Mouse (Mus musculus) ovary, adult 10 weeks (tissue): ENCODE measurements around the gene Dcaf11. TPM values are rescaled to one million over a fixed set of nuclear protein-coding genes. Genes with fewer than 3 reads are reported as not detected.

Source experiments
- polyA plus RNA-seq: library from polyadenylated mRNA; stranded (reverse); fragments of 350-450 nt; fragmentation: Illumina TruSeq; extraction: RNeasy Lipid Tissue Mini Kit (QIAGEN cat#74804); gene quantifications from one replicate; pipeline ENCODE4 v1.2.3, GENCODE M21; 2014

Gene Dcaf11
- polyA plus RNA-seq: 8.8 TPM

GRCm38 (mm10) chr14:55559799-55560201, at the start of gene Dcaf11:
Dcaf11 (plus strand) TSS chr14:55560006.

GRCm38 (mm10) chr14:55510125-55510731, 49.6 kb upstream of the Dcaf11 start, which contains the start of gene Cpne6:
Cpne6 (plus strand) TSS chr14:55510445.

GRCm38 (mm10) chr14:55524785-55525184, 35.0 kb upstream of the Dcaf11 start, which contains the start of gene Nrl:
Nrl (minus strand) TSS chr14:55524981.

GRCm38 (mm10) chr14:55540067-55540786, 19.6 kb upstream of the Dcaf11 start, which contains the start of gene Pck2:
Pck2 (plus strand) TSS chr14:55540266.

GRCm38 (mm10) chr14:55560202-55561073, 632 bp downstream of the Dcaf11 start, which contains the start of gene A730061H03Rik:
A730061H03Rik (minus strand) TSS chr14:55560406.

GRCm38 (mm10) chr14:55575302-55575701, 15.5 kb downstream of the Dcaf11 start, which contains the start of gene Fitm1:
Fitm1 (plus strand) TSS chr14:55575617.

GRCm38 (mm10) chr14:55577871-55578667, 18.3 kb downstream of the Dcaf11 start, which contains the start of gene Psme1:
Psme1 (plus strand) TSS chr14:55578123.

GRCm38 (mm10) chr14:55584702-55585565, 25.1 kb downstream of the Dcaf11 start, which contains the start of gene Emc9:
Emc9 (minus strand) TSS chr14:55585302.

GRCm38 (mm10) chr14:55590748-55591330, 31.0 kb downstream of the Dcaf11 start, which contains the start of gene Psme2:
Psme2 (minus strand) TSS chr14:55591113.

GRCm38 (mm10) chr14:55591331-55591891, 31.6 kb downstream of the Dcaf11 start, which contains the start of gene Rnf31:
Rnf31 (plus strand) TSS chr14:55591708.

GRCm38 (mm10) chr14:55603271-55603632, 43.4 kb downstream of the Dcaf11 start, which contains the start of gene Irf9:
Irf9 (plus strand) TSS chr14:55603571.

GRCm38 (mm10) chr14:55617822-55618221, 58.0 kb downstream of the Dcaf11 start, which contains the start of gene Rec8:
Rec8 (plus strand) TSS chr14:55618037.

Other genes starting within 250 kb of the Dcaf11 start
- 25.6 TPM for gene Dhrs4, start 81.2 kb upstream of the Dcaf11 start, polyA plus RNA-seq
- gene Carmil3, start 69.4 kb upstream of the Dcaf11 start, polyA plus RNA-seq: 0.17 TPM
- not detected for gene Cpne6, start 49.6 kb upstream of the Dcaf11 start, polyA plus RNA-seq
- not detected for gene Nrl, start 35.0 kb upstream of the Dcaf11 start, polyA plus RNA-seq
- 10.0 TPM for gene Pck2, start 19.7 kb upstream of the Dcaf11 start, polyA plus RNA-seq
- not detected for gene A730061H03Rik, start 400 bp downstream of the Dcaf11 start, polyA plus RNA-seq
- not detected for gene Fitm1, start 15.6 kb downstream of the Dcaf11 start, polyA plus RNA-seq
- 115 TPM for gene Psme1, start 18.1 kb downstream of the Dcaf11 start, polyA plus RNA-seq
- 2.7 TPM for gene Emc9, start 25.3 kb downstream of the Dcaf11 start, polyA plus RNA-seq
- 87.7 TPM for gene Psme2, start 31.1 kb downstream of the Dcaf11 start, polyA plus RNA-seq
- 2.5 TPM for gene Rnf31, start 31.7 kb downstream of the Dcaf11 start, polyA plus RNA-seq
- 37.8 TPM for gene Irf9, start 43.6 kb downstream of the Dcaf11 start, polyA plus RNA-seq
- 0.77 TPM for gene Rec8, start 58.0 kb downstream of the Dcaf11 start, polyA plus RNA-seq
- gene Ipo4, start 76.0 kb downstream of the Dcaf11 start, polyA plus RNA-seq: 11.5 TPM
- gene Gm49378, start 77.9 kb downstream of the Dcaf11 start, polyA plus RNA-seq: 0.60 TPM
- gene Tm9sf1, start 83.8 kb downstream of the Dcaf11 start, polyA plus RNA-seq: 44.3 TPM
- not detected for gene Tssk4, start 90.2 kb downstream of the Dcaf11 start, polyA plus RNA-seq
- 13.6 TPM for gene Mdp1, start 100.5 kb downstream of the Dcaf11 start, polyA plus RNA-seq
- gene Gmpr2, start 111.9 kb downstream of the Dcaf11 start, polyA plus RNA-seq: 28.1 TPM
- 46.6 TPM for gene Nedd8, start 112.1 kb downstream of the Dcaf11 start, polyA plus RNA-seq
- gene Tinf2, start 121.8 kb downstream of the Dcaf11 start, polyA plus RNA-seq: 11.2 TPM
- not detected for gene Tgm1, start 153.9 kb downstream of the Dcaf11 start, polyA plus RNA-seq
- 0.40 TPM for gene Rabggta, start 162.3 kb downstream of the Dcaf11 start, polyA plus RNA-seq
- gene Dhrs1, start 185.7 kb downstream of the Dcaf11 start, polyA plus RNA-seq: 8.2 TPM
- gene Nop9, start 185.7 kb downstream of the Dcaf11 start, polyA plus RNA-seq: 6.1 TPM
- gene Cideb, start 198.5 kb downstream of the Dcaf11 start, polyA plus RNA-seq: not detected
- not detected for gene Ltb4r2, start 201.4 kb downstream of the Dcaf11 start, polyA plus RNA-seq
- not detected for gene Ltb4r1, start 206.0 kb downstream of the Dcaf11 start, polyA plus RNA-seq
- gene Adcy4, start 224.1 kb downstream of the Dcaf11 start, polyA plus RNA-seq: not detected
- not detected for gene Ripk3, start 228.9 kb downstream of the Dcaf11 start, polyA plus RNA-seq